Mouse (Mus musculus) neural tube, embryonic 12.5 days (tissue): ENCODE measurements around the gene Igf1. TPM values are rescaled to one million over a fixed set of nuclear protein-coding genes. Genes with fewer than 3 reads are reported as not detected.

Experiments
- ATAC-seq: fragments of 200-750 bp; cut with Nextera tagmentation; 2 replicates; pipeline ENCODE4 v1.8.0; 2017; ENCODE audit warnings: low read depth, mild to moderate bottlenecking, moderate TSS enrichment, moderate library complexity; ENCODE audit not compliant: low FRiP score
- H3K27ac ChIP-seq: fragments of 300-500 bp; sonication (generic); 2 replicates; pipeline ENCODE4 v1.5.1; 2016
- H3K27me3 ChIP-seq: fragments of 300-500 bp; sonication (generic); replicated peaks from 2 replicates; pipeline ENCODE4 v1.6.1; 2016; ENCODE audit warnings: mild to moderate bottlenecking
- H3K36me3 ChIP-seq: fragments of 300-500 bp; sonication (generic); 2 replicates; pipeline ENCODE4 v1.6.1; 2016; ENCODE audit warnings: mild to moderate bottlenecking
- H3K4me1 ChIP-seq: fragments of 300-500 bp; sonication (generic); 2 replicates; pipeline ENCODE4 v1.6.1; 2016
- H3K4me2 ChIP-seq: fragments of 300-500 bp; sonication (generic); replicated peaks from 2 replicates; pipeline ENCODE4 v1.6.1; 2016; ENCODE audit warnings: mild to moderate bottlenecking
- H3K4me3 ChIP-seq: fragments of 300-500 bp; sonication (generic); 2 replicates; pipeline ENCODE4 v1.5.1; 2016
- H3K9ac ChIP-seq: fragments of 300-500 bp; sonication (generic); 2 replicates; pipeline ENCODE4 v1.6.1; 2016; ENCODE audit warnings: mild to moderate bottlenecking
- H3K9me3 ChIP-seq: fragments of 300-500 bp; sonication (generic); 2 replicates; pipeline ENCODE4 v1.6.1; 2016; ENCODE audit warnings: mild to moderate bottlenecking
- WGBS: fragments of 180-500 bp; shearing (Covaris S2); methylation state at CpG from one replicate; pipeline ENCODE4 v1.1.7; 2016; 5-methylcytosine and 5-hydroxymethylcytosine counted together
- polyA plus RNA-seq: library from polyadenylated mRNA; unstranded; fragments of >200 nt; fragmentation: Nextera tagmentation; extraction: Ambion mirVana; gene quantifications from 2 replicates; pipeline ENCODE4 v1.2.1, GENCODE M21; 2016

Gene Igf1
- polyA plus RNA-seq, 1 experiment from 2014 or later, result 16.0 TPM

DNA sequence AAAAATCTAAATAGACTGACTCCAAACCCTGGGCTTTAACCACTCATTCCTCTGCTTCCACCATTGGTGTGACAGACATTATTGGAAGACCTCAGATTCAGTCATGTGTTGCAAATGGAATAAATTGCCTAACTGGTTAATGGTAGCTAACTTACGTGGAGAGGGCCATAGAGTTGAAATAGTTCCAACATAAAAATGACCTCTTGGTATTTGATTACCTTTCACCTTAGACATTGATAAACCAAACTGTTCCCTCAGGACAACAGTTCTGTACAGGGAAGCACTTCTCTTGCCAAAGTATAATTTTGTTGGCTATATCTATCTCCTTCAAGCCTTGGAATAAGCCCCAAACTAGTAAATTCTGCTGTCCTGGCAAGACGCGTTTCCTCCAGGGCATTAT is 48.1 kb downstream of the Igf1 start:
- H3K27me3 ChIP-seq, result no peaks in the 10 kb centered on the region
- 85% methylated on average over 3 of the region's 3 CpGs for WGBS
- no peaks in the 10 kb centered on the region for H3K4me1 ChIP-seq
- no peak overlapping the region for H3K4me3 ChIP-seq
- ATAC-seq, result no peak
- no peaks in the 10 kb centered on the region for H3K9me3 ChIP-seq
- no peaks in the 10 kb centered on the region for H3K36me3 ChIP-seq
- H3K4me2 ChIP-seq, result no peak overlapping the region
- H3K9ac ChIP-seq, result no peak overlapping the region
- H3K27ac ChIP-seq, result no peak overlapping the region

DNA sequence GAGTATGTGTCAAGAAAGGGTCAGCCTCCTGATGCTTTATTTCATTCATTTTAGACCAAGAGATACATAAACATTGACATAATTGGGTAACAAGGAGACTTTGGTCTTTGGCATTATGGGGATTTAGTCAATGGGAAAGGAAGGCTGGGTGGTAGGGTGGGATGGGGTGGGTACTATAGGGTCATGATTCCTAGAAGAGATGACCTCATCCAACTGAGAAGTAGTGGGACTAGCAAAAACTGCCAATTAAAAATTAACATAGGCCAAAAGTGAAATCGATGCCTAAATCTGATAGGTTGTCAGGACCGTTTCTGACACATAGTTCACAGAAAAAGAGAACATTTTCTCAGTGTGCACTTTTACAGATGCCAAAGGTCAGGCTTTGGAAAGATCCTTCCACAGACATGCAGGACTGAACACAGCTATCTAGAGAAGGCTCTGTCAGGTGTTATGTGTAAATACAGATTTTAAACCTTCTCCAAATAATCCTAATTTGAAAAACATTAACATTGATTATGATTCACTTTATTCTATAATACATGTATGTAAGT is 48.8 kb downstream of the Igf1 start:
- 91% methylated on average over 2 of the region's 2 CpGs for whole genome bisulfite sequencing

DNA sequence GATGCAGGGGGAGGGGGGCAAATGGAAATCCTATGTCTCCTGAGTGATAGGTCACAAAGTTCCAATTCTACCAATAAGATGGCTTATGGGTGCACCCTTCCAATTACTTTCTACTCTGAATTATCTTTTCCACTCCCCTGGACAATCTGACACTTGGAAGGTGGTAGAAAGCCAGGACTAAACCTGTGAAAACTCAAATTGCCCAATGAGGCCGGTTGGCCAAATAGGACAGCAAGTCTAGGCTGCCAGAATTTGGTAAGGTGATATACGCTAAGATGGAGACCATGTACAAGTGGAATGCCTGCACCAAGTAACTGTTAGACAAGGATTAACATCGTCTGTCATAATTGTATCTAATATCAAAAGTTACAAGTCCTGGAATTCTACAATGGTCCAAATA is 55.8 kb downstream of the Igf1 start:
- Histone ChIP-seq H3K4me1 (no peaks in the 10 kb centered on the region), H3K9me3 (no peaks in the 10 kb centered on the region), H3K27ac (no peak overlapping the region), H3K9ac (no peak overlapping the region), H3K4me3 (no peak overlapping the region), H3K4me2 (no peak overlapping the region), H3K36me3 (no peaks in the 10 kb centered on the region), H3K27me3 (no peaks in the 10 kb centered on the region)
- ATAC-seq, result no peak
- 93% methylated on average over 3 of the region's 3 CpGs for WGBS

More for the DNA sequence above, 48.8 kb downstream of the Igf1 start:
- no peaks in the 10 kb centered on the region for H3K4me1 ChIP-seq
- H3K27ac ChIP-seq, result no peak overlapping the region
- no peak overlapping the region for H3K9ac ChIP-seq
- ATAC-seq, result no peak
- no peaks in the 10 kb centered on the region for H3K27me3 ChIP-seq
- H3K4me3 ChIP-seq, result no peak overlapping the region
- H3K9me3 ChIP-seq, result no peaks in the 10 kb centered on the region
- no peak overlapping the region for H3K4me2 ChIP-seq
- no peaks in the 10 kb centered on the region for H3K36me3 ChIP-seq

DNA sequence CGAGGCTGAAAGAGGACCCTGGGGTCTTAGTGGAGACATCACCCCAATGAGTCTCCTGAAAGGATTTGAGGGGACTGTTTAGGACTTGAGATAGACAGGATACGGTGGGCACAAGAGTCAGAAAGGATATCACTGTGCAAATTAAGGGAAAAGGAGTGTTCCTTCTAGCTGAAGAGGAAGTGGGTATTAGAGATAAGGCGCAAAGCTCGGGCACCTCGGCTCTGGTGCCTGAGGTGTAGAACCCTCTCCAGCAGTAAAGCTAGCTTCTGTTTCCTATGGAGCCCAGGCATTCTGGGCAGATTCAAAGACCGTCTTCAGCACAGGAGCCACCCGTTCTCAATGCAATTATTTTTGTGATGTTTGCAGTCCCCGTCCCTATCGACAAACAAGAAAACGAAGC is 56.9 kb downstream of the Igf1 start:
- ATAC-seq, result no peak
- H3K4me1 ChIP-seq, result no peaks in the 10 kb centered on the region
- WGBS, result 87% methylated on average over 10 of the region's 10 CpGs

DNA sequence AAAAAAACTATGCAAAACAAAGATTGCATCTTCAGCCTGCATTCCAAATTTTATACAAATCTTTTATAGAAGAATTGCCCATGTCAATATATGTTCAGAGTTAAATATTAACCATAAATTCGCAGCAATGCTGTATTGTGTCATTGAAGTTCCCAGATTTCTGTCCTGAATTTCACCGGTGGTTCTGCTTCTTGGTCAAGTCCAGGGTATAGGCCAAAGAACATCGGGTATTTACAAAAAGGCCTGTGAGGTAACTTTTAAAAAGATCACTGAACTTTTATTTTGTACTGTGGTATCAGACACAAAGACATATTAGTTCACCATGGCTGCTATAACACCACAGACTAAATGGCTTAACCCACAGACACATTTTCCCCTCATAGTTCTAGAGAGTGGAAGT is 57.7 kb downstream of the Igf1 start:
- no peak overlapping the region for H3K4me3 ChIP-seq
- 95% methylated on average over 3 of the region's 3 CpGs for WGBS
- no peaks in the 10 kb centered on the region for H3K9me3 ChIP-seq
- H3K4me1 ChIP-seq, result no peaks in the 10 kb centered on the region
- H3K27me3 ChIP-seq, result no peaks in the 10 kb centered on the region
- no peak overlapping the region for H3K27ac ChIP-seq
- ATAC-seq, result no peak
- H3K9ac ChIP-seq, result no peak overlapping the region
- no peak overlapping the region for H3K4me2 ChIP-seq
- H3K36me3 ChIP-seq, result no peaks in the 10 kb centered on the region

More for the DNA sequence above, 56.9 kb downstream of the Igf1 start:
- Histone ChIP-seq H3K27ac (no peak overlapping the region), H3K9ac (no peak overlapping the region), H3K36me3 (no peaks in the 10 kb centered on the region), H3K27me3 (no peaks in the 10 kb centered on the region), H3K9me3 (no peaks in the 10 kb centered on the region), H3K4me3 (no peak overlapping the region), H3K4me2 (no peak overlapping the region)

DNA sequence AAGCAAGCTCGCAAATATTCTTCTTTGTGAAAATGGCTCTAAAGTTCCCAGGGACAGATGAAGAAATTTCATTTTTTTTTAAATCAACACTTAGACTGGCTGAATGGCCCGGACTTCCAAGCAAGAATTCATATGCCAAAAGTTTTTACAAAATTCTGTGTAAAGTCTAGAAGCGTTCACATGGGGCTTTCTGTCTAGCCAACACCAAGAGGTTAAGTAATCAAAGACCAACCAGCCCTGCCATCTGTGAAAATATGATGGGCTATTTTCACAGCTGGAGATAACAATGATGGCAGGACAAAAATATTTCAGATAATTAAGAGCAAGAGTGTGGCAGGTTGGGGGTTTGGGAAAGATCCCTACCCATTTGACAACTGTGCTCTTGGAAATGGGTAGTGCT is 64.2 kb downstream of the Igf1 start:
- Histone ChIP-seq H3K9ac (no peak overlapping the region), H3K9me3 (no peaks in the 10 kb centered on the region), H3K4me1 (peaks cover 8% of the 10 kb centered on the region; the same call in 1 of the 2 replicates), H3K27ac (no peak overlapping the region), H3K4me2 (no peak overlapping the region), H3K4me3 (no peak overlapping the region), H3K27me3 (no peaks in the 10 kb centered on the region), H3K36me3 (no peaks in the 10 kb centered on the region)
- WGBS, result 82% methylated on average over 3 of the region's 3 CpGs
- ATAC-seq, result no peak

DNA sequence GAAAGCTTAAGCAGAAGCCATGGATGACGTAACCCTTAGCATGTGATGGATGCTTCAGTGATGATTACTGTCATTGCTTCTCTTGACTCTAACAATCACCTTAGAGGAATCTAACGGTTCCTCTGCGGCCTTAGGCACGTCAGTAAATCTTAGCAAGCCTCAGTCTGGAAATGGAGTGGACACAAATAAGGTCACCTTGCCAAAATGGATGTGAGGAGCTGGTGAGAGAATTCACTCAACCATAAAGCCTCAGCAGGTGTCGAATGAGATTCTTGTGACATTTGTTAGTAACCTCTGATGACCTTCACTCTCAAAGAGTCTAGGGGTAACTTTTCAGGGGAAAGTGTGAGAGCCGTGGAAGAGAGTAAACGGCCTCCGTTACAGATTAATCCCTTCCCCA is 68.5 kb downstream of the Igf1 start:
- WGBS, result 38% methylated on average over 8 of the region's 8 CpGs
- Histone ChIP-seq H3K4me3 (no peak overlapping the region), H3K36me3 (no peaks in the 10 kb centered on the region), H3K27me3 (no peaks in the 10 kb centered on the region), H3K4me1 (peaks cover 12% of the 10 kb centered on the region), H3K9me3 (no peaks in the 10 kb centered on the region), H3K4me2 (no peak overlapping the region), H3K9ac (no peak overlapping the region), H3K27ac (no peak overlapping the region)
- ATAC-seq, result no peak

DNA sequence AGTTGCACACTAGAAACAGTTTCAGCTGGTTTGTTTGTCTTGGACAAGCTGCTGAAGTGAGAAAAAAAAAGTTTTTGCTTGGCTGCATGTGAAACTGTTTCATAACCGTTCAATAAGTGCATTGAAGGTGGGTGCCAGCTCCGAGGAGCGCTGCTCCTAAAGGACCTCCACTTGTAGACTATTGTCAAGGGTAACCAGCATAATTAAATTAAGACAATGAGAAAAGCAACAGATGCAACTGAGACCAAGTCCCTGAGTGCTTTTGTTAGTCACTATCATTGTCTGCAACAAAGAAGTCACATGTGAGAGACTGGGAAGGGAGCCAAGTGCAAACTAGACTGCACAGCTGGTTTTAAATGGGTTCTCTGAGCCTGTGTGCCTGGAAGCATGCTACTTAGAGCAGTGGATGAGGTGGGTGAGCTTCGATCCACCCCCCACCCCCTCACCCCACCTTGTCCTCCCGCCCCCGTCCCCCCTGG is 69.1 kb downstream of the Igf1 start:
- peak; percentile 97 for ATAC-seq
- Histone ChIP-seq H3K9ac (no peak overlapping the region), H3K9me3 (no peaks in the 10 kb centered on the region), H3K36me3 (no peaks in the 10 kb centered on the region), H3K27me3 (no peaks in the 10 kb centered on the region), H3K4me1 (peaks cover 12% of the 10 kb centered on the region), H3K4me3 (no peak overlapping the region), H3K4me2 (no peak overlapping the region), H3K27ac (no peak overlapping the region)
- 24% methylated on average over 6 of the region's 6 CpGs for WGBS

DNA sequence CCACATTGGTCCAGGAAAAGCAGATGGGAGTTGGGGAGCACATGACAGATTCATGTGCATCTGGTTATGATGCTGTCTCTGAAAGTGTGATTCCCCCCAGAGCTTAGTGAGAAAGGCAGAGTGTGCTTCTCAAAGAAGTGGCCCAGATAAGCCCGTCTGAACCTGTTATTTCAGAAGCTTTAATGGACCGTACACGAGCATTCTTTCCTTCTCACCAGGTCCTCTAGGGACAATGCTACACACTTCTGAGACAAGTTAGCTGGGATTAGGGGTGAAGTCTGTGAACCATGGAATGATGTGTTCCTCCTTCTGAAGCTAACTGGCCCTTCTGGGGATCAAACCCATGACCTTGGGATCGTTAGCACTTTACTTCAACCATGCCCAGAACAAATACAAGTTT is 90.1 kb downstream of the Igf1 start:
- Histone ChIP-seq H3K4me3 (no peak overlapping the region), H3K4me2 (no peak overlapping the region), H3K27ac (no peak overlapping the region), H3K36me3 (no peaks in the 10 kb centered on the region), H3K9me3 (no peaks in the 10 kb centered on the region), H3K4me1 (no peaks in the 10 kb centered on the region), H3K27me3 (no peaks in the 10 kb centered on the region), H3K9ac (no peak overlapping the region)
- 74% methylated on average over 4 of the region's 4 CpGs for WGBS
- ATAC-seq, result no peak

DNA sequence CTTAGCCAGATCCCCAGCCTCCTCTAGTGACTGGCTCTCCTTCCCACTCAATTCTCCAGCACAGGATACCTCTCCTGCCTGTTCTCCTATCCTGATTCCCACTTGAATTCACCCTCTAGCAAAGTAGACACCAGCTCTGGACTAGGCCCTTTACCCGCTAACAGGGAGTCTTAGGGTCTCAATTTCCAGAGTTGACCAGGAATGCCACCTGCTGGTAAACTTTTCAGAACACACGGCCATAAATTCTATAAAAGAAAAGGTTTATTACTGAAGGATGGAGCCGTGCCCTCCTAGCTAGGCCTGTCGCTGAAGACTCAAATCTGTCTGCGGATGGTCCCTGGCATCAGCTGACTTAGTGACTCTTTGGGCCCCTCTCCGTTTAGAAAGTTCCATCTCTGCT is 113.5 kb downstream of the Igf1 start:
- H3K27me3 ChIP-seq, result no peaks in the 10 kb centered on the region
- no peak overlapping the region for H3K9ac ChIP-seq
- no peak overlapping the region for H3K4me3 ChIP-seq
- no peak overlapping the region for H3K4me2 ChIP-seq
- no peaks in the 10 kb centered on the region for H3K9me3 ChIP-seq
- ATAC-seq, result no peak
- no peaks in the 10 kb centered on the region for H3K36me3 ChIP-seq
- no peak overlapping the region for H3K27ac ChIP-seq
- H3K4me1 ChIP-seq, result no peaks in the 10 kb centered on the region
- WGBS, result 30% methylated on average over 6 of the region's 6 CpGs

DNA sequence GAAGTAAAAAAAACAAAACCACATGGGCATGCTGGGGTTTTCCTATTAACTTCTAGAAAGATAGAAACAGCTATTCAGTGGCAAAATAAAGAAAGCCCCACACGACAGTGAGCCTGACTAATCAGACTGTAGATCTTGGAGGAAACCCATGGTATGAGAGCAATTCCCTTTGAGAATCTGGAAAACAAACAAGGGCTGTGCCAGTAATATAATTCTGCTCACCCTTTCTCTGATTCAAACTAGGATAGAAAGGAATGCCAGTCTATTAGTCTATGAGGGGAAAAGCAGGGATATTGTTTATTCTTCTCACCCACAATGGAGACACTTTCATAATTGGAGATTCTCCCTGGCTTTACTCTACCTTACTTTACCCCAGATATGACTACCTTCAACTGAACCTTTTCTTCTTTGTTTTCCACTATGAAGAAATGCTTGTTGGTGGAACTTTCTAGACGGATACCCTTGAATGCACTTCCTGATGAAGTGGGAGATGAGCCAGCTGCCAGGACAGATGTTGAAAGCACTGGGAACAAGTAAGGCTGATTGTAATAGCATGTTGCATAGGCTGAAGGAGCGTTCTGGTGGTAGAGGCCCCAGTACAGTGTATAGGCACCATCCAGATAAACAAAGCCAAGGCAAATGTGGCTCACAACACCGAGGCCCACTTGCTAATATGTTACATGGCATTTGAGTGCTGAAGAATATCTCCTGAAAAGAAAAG is 116.0 kb downstream of the Igf1 start:
- ATAC-seq, result no peak
- 76% methylated on average over 4 of the region's 4 CpGs for WGBS
- Histone ChIP-seq H3K27ac (no peak overlapping the region), H3K9ac (no peak overlapping the region), H3K36me3 (no peaks in the 10 kb centered on the region), H3K4me1 (no peaks in the 10 kb centered on the region), H3K9me3 (no peaks in the 10 kb centered on the region), H3K27me3 (no peaks in the 10 kb centered on the region), H3K4me2 (no peak overlapping the region), H3K4me3 (no peak overlapping the region)

DNA sequence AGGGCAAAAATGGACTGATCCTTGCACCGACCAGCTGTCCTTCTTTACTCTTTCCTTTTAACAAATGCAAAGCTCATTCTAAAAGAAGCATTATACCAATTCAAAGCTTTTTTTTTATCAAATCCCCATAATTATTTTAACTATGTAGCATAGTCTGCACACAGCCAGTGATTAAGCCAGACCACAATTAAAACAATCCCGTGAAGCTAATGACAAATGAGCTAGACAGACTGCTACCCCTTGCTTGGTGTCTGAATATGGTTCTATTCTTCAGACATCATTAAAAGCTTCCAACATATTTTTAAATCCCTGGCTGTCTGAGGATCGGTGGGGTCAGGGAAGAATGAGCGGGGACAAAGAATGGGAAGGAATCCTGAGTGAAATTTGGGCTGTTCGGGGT is 127.3 kb downstream of the Igf1 start:
- H3K9me3 ChIP-seq, result no peaks in the 10 kb centered on the region
- H3K27me3 ChIP-seq, result no peaks in the 10 kb centered on the region
- H3K36me3 ChIP-seq, result no peaks in the 10 kb centered on the region
- no peaks in the 10 kb centered on the region for H3K4me1 ChIP-seq
- no peak for ATAC-seq
- WGBS, result 89% methylated on average over 5 of the region's 5 CpGs
- no peak overlapping the region for H3K9ac ChIP-seq
- H3K4me3 ChIP-seq, result no peak overlapping the region
- H3K4me2 ChIP-seq, result no peak overlapping the region
- no peak overlapping the region for H3K27ac ChIP-seq

DNA sequence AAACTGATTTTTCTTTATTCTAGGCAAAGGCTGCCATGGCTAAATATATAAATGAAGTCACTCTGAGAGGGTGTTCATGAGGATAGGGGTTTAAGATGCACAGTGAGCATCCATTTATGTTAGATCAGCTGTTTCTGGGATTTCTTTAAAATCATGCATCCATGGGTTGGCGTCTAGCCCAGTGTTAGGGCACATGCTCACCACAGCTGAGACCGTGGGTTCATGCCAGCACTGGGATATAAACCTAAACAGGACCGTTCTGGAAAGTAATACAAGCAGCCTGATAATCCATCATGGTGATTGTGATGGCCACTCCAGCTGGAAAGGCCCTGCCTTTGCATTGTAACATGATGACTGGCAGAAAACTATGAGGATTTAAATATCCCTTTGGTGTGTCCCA is 128.1 kb downstream of the Igf1 start:
- 85% methylated on average over 3 of the region's 3 CpGs for WGBS
- Histone ChIP-seq H3K4me1 (no peaks in the 10 kb centered on the region), H3K4me3 (no peak overlapping the region), H3K36me3 (no peaks in the 10 kb centered on the region), H3K4me2 (no peak overlapping the region), H3K27ac (no peak overlapping the region), H3K27me3 (no peaks in the 10 kb centered on the region), H3K9ac (no peak overlapping the region), H3K9me3 (no peaks in the 10 kb centered on the region)
- ATAC-seq, result no peak
